Mouse (Mus musculus) heart, adult 9 months (tissue): ENCODE data around the gene Gnpat.
A peak's percentile ranks its signal among the peaks of the same experiment; 100 is the strongest.

Source experiments
- DNase-seq, 2 experiments: peaks; one replicate each; pipeline ENCODE4 v3.0.0; 2022; ENCODE audit warnings: low spot score in 2 of 2

The Gnpat gene

GRCm38 (mm10) chr8:124898251-124898905 is 35.5 kb downstream of the Gnpat start:
- no peak for DNase-seq

GRCm38 (mm10) chr8:124903198-124903597 is 40.4 kb downstream of the Gnpat start:
- DNase-seq: no peak

- DNase-seq: no peak
Observed at GRCm38 (mm10) chr8:124905482-124905881, 42.6 kb downstream of the Gnpat start.

- DNase-seq: peak; percentile 57 to 74
Observed at GRCm38 (mm10) chr8:124909936-124910335, 47.1 kb downstream of the Gnpat start.

- DNase-seq: no peak
Observed at GRCm38 (mm10) chr8:124910349-124910748, 47.5 kb downstream of the Gnpat start.

- no peak for DNase-seq
Observed at GRCm38 (mm10) chr8:124911938-124912872, 49.4 kb downstream of the Gnpat start.

GRCm38 (mm10) chr8:124914061-124914460 is 51.2 kb downstream of the Gnpat start:
- DNase-seq: no peak

GRCm38 (mm10) chr8:124917741-124918484 is 55.1 kb downstream of the Gnpat start:
- no peak for DNase-seq

GRCm38 (mm10) chr8:124921369-124922279 is 58.8 kb downstream of the Gnpat start:
- peak; percentile 54 to 63 for DNase-seq

GRCm38 (mm10) chr8:124922490-124923089 is 59.8 kb downstream of the Gnpat start:
- no peak for DNase-seq

- DNase-seq: peak; percentile 60 to 76
Observed at GRCm38 (mm10) chr8:124923971-124924652, 61.3 kb downstream of the Gnpat start.

- DNase-seq: no peak
Observed at GRCm38 (mm10) chr8:124925544-124926266, 62.9 kb downstream of the Gnpat start.

GRCm38 (mm10) chr8:124926351-124926771 is 63.5 kb downstream of the Gnpat start:
- DNase-seq: peak; percentile 71 to 80

GRCm38 (mm10) chr8:124929006-124929405 is 66.2 kb downstream of the Gnpat start:
- no peak for DNase-seq

- no peak for DNase-seq
Observed at GRCm38 (mm10) chr8:124930086-124930485, 67.3 kb downstream of the Gnpat start.

- no peak for DNase-seq
Observed at GRCm38 (mm10) chr8:124930649-124931048, 67.8 kb downstream of the Gnpat start.

- DNase-seq: no peak
Observed at GRCm38 (mm10) chr8:124932435-124932834, 69.6 kb downstream of the Gnpat start.

GRCm38 (mm10) chr8:124935116-124935515 is 72.3 kb downstream of the Gnpat start:
- no peak for DNase-seq

- DNase-seq: no peak
Observed at GRCm38 (mm10) chr8:124936699-124937098, 73.9 kb downstream of the Gnpat start.
